Mouse (Mus musculus) intestine, embryonic 15.5 days (tissue): ENCODE results near the gene Eps8. TPM values are rescaled to one million over a fixed set of nuclear protein-coding genes. Genes with fewer than 3 reads are reported as not detected.

Source experiments
- ATAC-seq: fragments of 200-750 bp; cut with Nextera tagmentation; 2 replicates; pipeline ENCODE4 v1.8.0; 2017; ENCODE audit warnings: moderate TSS enrichment, moderate library complexity
- H3K27ac ChIP-seq: fragments of 300-500 bp; sonication (generic); 2 replicates; pipeline ENCODE4 v1.5.1; 2015; ENCODE audit warnings: mild to moderate bottlenecking, inconsistent platforms
- H3K27me3 ChIP-seq: fragments of 300-500 bp; sonication (generic); replicated peaks from 2 replicates; pipeline ENCODE4 v1.6.1; 2015; ENCODE audit warnings: inconsistent platforms
- H3K36me3 ChIP-seq: fragments of 300-500 bp; sonication (generic); 2 replicates; pipeline ENCODE4 v1.6.1; 2015; ENCODE audit warnings: inconsistent platforms
- H3K4me1 ChIP-seq: fragments of 300-500 bp; sonication (generic); replicated peaks from 2 replicates; pipeline ENCODE4 v1.6.1; 2015; ENCODE audit warnings: inconsistent platforms
- H3K4me2 ChIP-seq: fragments of 300-500 bp; sonication (generic); replicated peaks from 2 replicates; pipeline ENCODE4 v1.6.1; 2015; ENCODE audit warnings: mild to moderate bottlenecking, inconsistent platforms
- H3K4me3 ChIP-seq: fragments of 300-500 bp; sonication (generic); replicated peaks from 2 replicates; pipeline ENCODE4 v1.5.1; 2015; ENCODE audit warnings: inconsistent platforms
- H3K9ac ChIP-seq: fragments of 300-500 bp; sonication (generic); 2 replicates; pipeline ENCODE4 v1.6.1; 2015; ENCODE audit warnings: inconsistent platforms
- H3K9me3 ChIP-seq: fragments of 300-500 bp; sonication (generic); 2 replicates; pipeline ENCODE4 v1.6.1; 2016; ENCODE audit warnings: inconsistent platforms
- WGBS: fragments of 180-500 bp; shearing (Covaris S2); methylation state at CpG from one replicate; pipeline ENCODE4 v1.1.7; 2015; 5-methylcytosine and 5-hydroxymethylcytosine counted together
- polyA plus RNA-seq: library from polyadenylated mRNA; unstranded; fragments of >200 nt; fragmentation: Nextera tagmentation; extraction: Ambion mirVana; gene quantifications from 2 replicates; pipeline ENCODE4 v1.2.1, GENCODE M21; 2015

Gene Eps8
- polyA plus RNA-seq, 1 experiment from 2014 or later: 85.2 TPM

GRCm38 (mm10) chr6:137636131-137636530 is 18.5 kb downstream of the Eps8 start:
- no peak for ATAC-seq
- no peaks in the 10 kb centered on the region for H3K4me1 ChIP-seq
- no peaks in the 10 kb centered on the region for H3K27me3 ChIP-seq
- no peak overlapping the region for H3K4me3 ChIP-seq
- WGBS: 74% methylated on average over 5 of the region's 5 CpGs
- no peaks in the 10 kb centered on the region for H3K9me3 ChIP-seq
- no peak overlapping the region for H3K4me2 ChIP-seq
- H3K27ac ChIP-seq: no peak overlapping the region
- no peak overlapping the region for H3K9ac ChIP-seq
- H3K36me3 ChIP-seq: no peaks in the 10 kb centered on the region

DNA sequence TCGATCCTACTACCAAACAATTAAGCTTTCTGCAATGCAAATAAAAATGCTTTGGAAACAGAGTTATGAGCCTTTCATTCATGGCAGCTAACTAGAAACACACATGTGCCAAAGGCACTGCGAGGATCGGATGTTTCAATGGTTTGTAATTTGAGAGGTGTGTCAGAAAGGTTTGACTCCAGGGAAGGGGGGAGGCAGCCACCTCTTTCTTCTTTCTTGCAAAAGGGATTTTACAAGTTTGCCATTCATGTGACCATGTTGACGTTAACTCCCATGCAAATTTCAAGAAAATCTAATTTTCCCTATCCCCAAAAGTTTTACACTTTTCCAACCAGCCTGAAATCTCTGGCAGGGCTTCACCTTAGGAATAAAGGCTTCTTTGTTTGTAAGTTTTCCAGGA is 21.1 kb downstream of the Eps8 start:
- H3K4me3 ChIP-seq: no peak overlapping the region
- no peak overlapping the region for H3K27ac ChIP-seq
- no peak overlapping the region for H3K4me2 ChIP-seq
- ATAC-seq: no peak
- H3K9me3 ChIP-seq: no peaks in the 10 kb centered on the region
- H3K36me3 ChIP-seq: no peaks in the 10 kb centered on the region
- 0 out of 2 replicates have a peak, but pooled peaks cover 4% of the 10 kb centered on the region for H3K4me1 ChIP-seq
- no peak overlapping the region for H3K9ac ChIP-seq
- H3K27me3 ChIP-seq: no peaks in the 10 kb centered on the region
- 52% methylated on average over 4 of the region's 4 CpGs for WGBS

GRCm38 (mm10) chr6:137633121-137633520 is 21.6 kb downstream of the Eps8 start:
- ATAC-seq: no peak
- WGBS: 78% methylated on average over 8 of the region's 8 CpGs

GRCm38 (mm10) chr6:137630387-137630786 is 24.3 kb downstream of the Eps8 start:
- no peak overlapping the region for H3K27ac ChIP-seq
- 0 out of 2 replicates have a peak, but pooled peaks cover 4% of the 10 kb centered on the region for H3K4me1 ChIP-seq
- H3K27me3 ChIP-seq: no peaks in the 10 kb centered on the region
- H3K9ac ChIP-seq: no peak overlapping the region
- no peak overlapping the region for H3K4me2 ChIP-seq
- H3K4me3 ChIP-seq: no peak overlapping the region
- 87% methylated on average over 13 of the region's 13 CpGs for WGBS
- H3K9me3 ChIP-seq: no peaks in the 10 kb centered on the region
- no peaks in the 10 kb centered on the region for H3K36me3 ChIP-seq
- no peak for ATAC-seq

More at GRCm38 (mm10) chr6:137633121-137633520, 21.6 kb downstream of the Eps8 start:
- Histone ChIP-seq H3K36me3 (no peaks in the 10 kb centered on the region), H3K4me3 (no peak overlapping the region), H3K27me3 (no peaks in the 10 kb centered on the region), H3K9me3 (no peaks in the 10 kb centered on the region), H3K4me2 (no peak overlapping the region), H3K27ac (no peak overlapping the region), H3K9ac (no peak overlapping the region), H3K4me1 (0 out of 2 replicates have a peak, but pooled peaks cover 4% of the 10 kb centered on the region)

GRCm38 (mm10) chr6:137629603-137630231 is 25.0 kb downstream of the Eps8 start:
- Histone ChIP-seq H3K9ac (no peak overlapping the region), H3K27me3 (no peaks in the 10 kb centered on the region), H3K36me3 (no peaks in the 10 kb centered on the region), H3K27ac (no peak overlapping the region), H3K4me1 (0 out of 2 replicates have a peak, but pooled peaks cover 4% of the 10 kb centered on the region), H3K4me3 (no peak overlapping the region), H3K9me3 (no peaks in the 10 kb centered on the region), H3K4me2 (no peak overlapping the region)
- no peak for ATAC-seq
- WGBS: 59% methylated on average over 13 of the region's 13 CpGs

DNA sequence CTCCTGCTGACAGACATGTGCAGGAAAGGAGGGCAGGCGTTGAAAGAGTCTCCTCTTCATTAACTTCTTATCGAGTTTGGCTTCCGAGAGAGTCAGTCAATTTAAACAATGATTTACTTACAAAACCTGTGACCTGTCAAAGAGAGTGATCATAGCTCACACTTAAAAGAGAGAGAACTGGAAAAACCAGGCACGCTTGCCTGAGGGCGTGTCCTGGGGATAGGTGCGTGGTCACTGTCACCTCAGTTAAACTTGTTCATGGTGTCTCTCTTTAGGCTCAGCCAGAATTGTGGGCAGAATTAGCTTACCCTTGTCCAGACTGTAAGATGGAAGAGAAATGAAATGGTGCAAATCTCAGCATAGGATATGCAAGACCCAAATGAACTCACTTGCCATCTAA is 26.0 kb downstream of the Eps8 start:
- H3K4me3 ChIP-seq: no peak overlapping the region
- H3K4me1 ChIP-seq: 0 out of 2 replicates have a peak, but pooled peaks cover 4% of the 10 kb centered on the region
- ATAC-seq: peak; percentile 85
- no peak overlapping the region for H3K9ac ChIP-seq
- no peaks in the 10 kb centered on the region for H3K36me3 ChIP-seq
- no peak overlapping the region for H3K27ac ChIP-seq
- no peak overlapping the region for H3K4me2 ChIP-seq
- WGBS: 56% methylated on average over 6 of the region's 6 CpGs
- no peaks in the 10 kb centered on the region for H3K9me3 ChIP-seq
- H3K27me3 ChIP-seq: no peaks in the 10 kb centered on the region

- H3K27ac ChIP-seq: no peak overlapping the region
- no peaks in the 10 kb centered on the region for H3K4me1 ChIP-seq
- no peak overlapping the region for H3K9ac ChIP-seq
- H3K4me2 ChIP-seq: no peak overlapping the region
- H3K36me3 ChIP-seq: no peaks in the 10 kb centered on the region
- no peak overlapping the region for H3K4me3 ChIP-seq
- H3K27me3 ChIP-seq: no peaks in the 10 kb centered on the region
- 66% methylated on average over 2 of the region's 2 CpGs for WGBS
- no peak for ATAC-seq
- no peaks in the 10 kb centered on the region for H3K9me3 ChIP-seq
Measured at GRCm38 (mm10) chr6:137621021-137621420, 33.7 kb downstream of the Eps8 start.

- Histone ChIP-seq H3K36me3 (no peaks in the 10 kb centered on the region), H3K27ac (no peak overlapping the region), H3K4me1 (peaks cover 4% of the 10 kb centered on the region; the same call in 1 of the 2 replicates), H3K9ac (no peak overlapping the region), H3K4me3 (no peak overlapping the region), H3K9me3 (no peaks in the 10 kb centered on the region; the same call in 1 of the 2 replicates), H3K27me3 (no peaks in the 10 kb centered on the region), H3K4me2 (no peak overlapping the region)
- no peak for ATAC-seq
- WGBS: 51% methylated on average over 4 of the region's 4 CpGs
Measured at GRCm38 (mm10) chr6:137613903-137614302, 40.8 kb downstream of the Eps8 start.

DNA sequence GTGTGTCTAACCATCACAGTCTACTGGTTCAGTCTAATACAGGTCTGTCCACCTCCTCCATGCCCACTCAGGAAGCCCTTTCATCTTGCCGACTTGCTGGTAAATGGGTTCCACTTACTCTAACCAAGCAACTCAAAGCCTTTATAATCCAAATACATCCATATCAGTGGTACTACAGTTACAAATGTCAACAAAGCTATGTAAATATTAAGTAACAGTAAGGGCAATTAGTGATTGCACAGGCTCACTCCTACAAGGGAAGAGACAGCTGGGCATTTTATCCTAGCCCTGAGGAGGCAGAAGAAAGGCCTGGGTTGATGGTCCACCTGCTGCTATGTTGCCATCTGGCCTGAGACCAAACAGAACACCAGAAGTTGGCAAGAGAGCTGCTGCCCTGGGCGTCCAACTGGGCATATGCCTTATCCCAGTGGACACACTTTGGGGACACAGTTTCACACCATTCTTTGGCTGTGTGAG is 42.6 kb downstream of the Eps8 start:
- peaks cover 4% of the 10 kb centered on the region; the same call in 1 of the 2 replicates for H3K4me1 ChIP-seq
- WGBS: 57% methylated on average over 2 of the region's 2 CpGs
- no peaks in the 10 kb centered on the region for H3K27me3 ChIP-seq
- no peak overlapping the region for H3K9ac ChIP-seq
- H3K36me3 ChIP-seq: no peaks in the 10 kb centered on the region
- no peaks in the 10 kb centered on the region; the same call in 1 of the 2 replicates for H3K9me3 ChIP-seq
- H3K27ac ChIP-seq: no peak overlapping the region
- peak; percentile 91 for ATAC-seq
- H3K4me2 ChIP-seq: no peak overlapping the region
- no peak overlapping the region for H3K4me3 ChIP-seq

- Histone ChIP-seq H3K4me2 (no peak overlapping the region), H3K9me3 (no peaks in the 10 kb centered on the region; the same call in 1 of the 2 replicates), H3K4me3 (no peak overlapping the region), H3K27me3 (no peaks in the 10 kb centered on the region), H3K27ac (no peak overlapping the region), H3K36me3 (no peaks in the 10 kb centered on the region), H3K4me1 (no peaks in the 10 kb centered on the region), H3K9ac (no peak overlapping the region)
- no peak for ATAC-seq
- 84% methylated on average over 17 of the region's 17 CpGs for WGBS
Measured at GRCm38 (mm10) chr6:137608160-137608930, 46.3 kb downstream of the Eps8 start.

DNA sequence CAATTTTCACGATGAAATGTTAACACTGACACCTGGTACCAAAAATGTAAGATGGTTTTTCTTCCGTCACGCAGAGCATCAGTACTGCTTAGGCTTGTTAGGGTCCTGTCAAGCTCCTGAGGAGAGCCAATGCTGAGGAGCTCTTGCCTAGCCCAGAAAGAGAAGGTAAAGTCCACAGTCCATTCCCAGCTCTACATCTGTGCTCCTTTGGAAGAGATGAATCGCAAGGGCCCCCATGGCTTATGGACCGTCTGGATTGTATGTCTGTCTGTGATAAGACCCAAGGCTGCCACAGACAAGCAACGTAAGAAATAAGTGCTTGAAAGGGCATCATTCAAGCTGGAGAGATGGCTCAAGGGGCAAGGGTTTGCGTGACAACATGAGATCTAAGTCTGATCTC is 48.1 kb downstream of the Eps8 start:
- Histone ChIP-seq H3K27ac (no peak overlapping the region), H3K36me3 (no peaks in the 10 kb centered on the region), H3K9ac (no peak overlapping the region), H3K4me2 (no peak overlapping the region), H3K4me3 (no peak overlapping the region), H3K9me3 (no peaks in the 10 kb centered on the region; the same call in 1 of the 2 replicates), H3K4me1 (no peaks in the 10 kb centered on the region), H3K27me3 (no peaks in the 10 kb centered on the region)
- ATAC-seq: 0 out of 2 replicates have a peak, but pooled peaks have one; percentile 29
- 82% methylated on average over 7 of the region's 7 CpGs for WGBS

- WGBS: 87% methylated on average over 4 of the region's 4 CpGs
- H3K27ac ChIP-seq: no peak overlapping the region
- H3K4me2 ChIP-seq: no peak overlapping the region
- no peak overlapping the region for H3K4me3 ChIP-seq
- no peaks in the 10 kb centered on the region for H3K27me3 ChIP-seq
- H3K4me1 ChIP-seq: no peaks in the 10 kb centered on the region
- no peaks in the 10 kb centered on the region for H3K36me3 ChIP-seq
- H3K9ac ChIP-seq: no peak overlapping the region
- H3K9me3 ChIP-seq: no peaks in the 10 kb centered on the region
- ATAC-seq: no peak
Measured at GRCm38 (mm10) chr6:137604417-137605248, 50.0 kb downstream of the Eps8 start.
